Mouse (Mus musculus) testis, adult 2 months (tissue): ENCODE measurements at regions not wholly inside any gene's neighbourhood (a gene's known extent, or its start where the extent isn't known, plus 50 kb on each side); places are given as distances from the start of the nearest gene placed in this dataset.

Experiments
- CTCF ChIP-seq: fragments of 200-500 bp; IDR thresholded peaks from 2 replicates; pipeline ENCODE4 v1.5.1; 2012; ENCODE audit warnings: low read depth, mild to moderate bottlenecking, inconsistent platforms, low read length, moderate library complexity; ENCODE audit not compliant: control insufficient read depth, insufficient read depth, insufficient replicate concordance
- POLR2A ChIP-seq: fragments of 200-500 bp; IDR thresholded peaks from 2 replicates; pipeline ENCODE4 v1.6.1; 2012; ENCODE audit warnings: low read depth, mild to moderate bottlenecking, inconsistent platforms, low read length, moderate library complexity; ENCODE audit not compliant: control insufficient read depth

GRCm38 (mm10) chr11:71846496-71846895 lies 96.8 kb downstream of the Wscd1 start:
- TF ChIP-seq CTCF: no peak
- no peak for TF ChIP-seq POLR2A
